ENCODE assay signal across 22 mouse cellular contexts in genomic region chr8:111030045-111030444, GRCm38 (mm10). TPM values are rescaled to one million over a fixed set of nuclear protein-coding genes. Genes with fewer than 3 reads are reported as not detected.
DNase-seq lines count a peak whose midpoint lies in the region; ATAC-seq and TF ChIP-seq lines count a peak whose summit lies in the region.
"Had no signal": no experiment of that assay in that cellular context is flagged by ENCODE, and none has a peak within 500 bp of the region (broad histone marks: within the 10 kb centered on the region; RNA-seq: fewer than 3 reads in every experiment).

No protein-coding gene starts in this region.

- peak; percentile 38 for DNase-seq in CH12.LX (ENCODE audit: extremely low read depth)
- DNase-seq in embryo, embryonic 9.5 days (ENCODE audit: extremely low spot score), result no peak
- DNase-seq in layer of hippocampus, adult 9-11 months, result no peak
- DNase-seq: cerebellum, adult 11 months; gastrocnemius, postnatal 36 days; lung, postnatal 10 days; right cerebral cortex, postnatal 14 days; thymus, postnatal 25 days had no signal

- in situ Hi-C loops in CH12.LX (cut with MboI; ENCODE audit: low pct_ligation_motif_present, low pct_unique_long_range_greater_than_20kb, low sequenced_read_pairs), result no loop called here

- 74% methylated on average over 6 of the region's 6 CpGs for WGBS in macrophage (ENCODE audit: missing documents)
- 78% methylated on average over 6 of the region's 6 CpGs for WGBS in heart, embryonic 12.5 days

- no peak for TF ChIP-seq POLR2A in CH12.LX (IDR thresholded peaks at IDR 0.05; ENCODE audit: low read depth, low read length)
- TF ChIP-seq POLR2A in bone marrow macrophage, adult 2 months (IDR thresholded peaks at IDR 0.05; ENCODE audit: borderline replicate concordance, low read depth, low read length), result no peak

- ATAC-seq in erythroblast, adult 5-6 weeks (replicated peaks; ENCODE audit: low FRiP score, poor library complexity, severe bottlenecking), result no peak
- no peak for ATAC-seq in heart, embryonic 12.5 days (ENCODE audit: insufficient number of reproducible peaks, low FRiP score)

- H3K27ac ChIP-seq in CH12.LX (ENCODE audit: insufficient read depth, low read depth) (no peak overlapping the region), macrophage (no peak overlapping the region)
- H3K27ac ChIP-seq in bone marrow macrophage, adult 2 months (ENCODE audit: insufficient read depth, low read depth, low read length), result no peak overlapping the region
- H3K27ac ChIP-seq in heart, embryonic 12.5 days (ENCODE audit: poor library complexity, severe bottlenecking), result no peak overlapping the region
- H3K27ac ChIP-seq: embryonic facial prominence, embryonic 12.5 days; forebrain, embryonic 10.5 days; heart, embryonic 10.5 days; hindbrain, embryonic 15.5 days; kidney, embryonic 15.5 days; midbrain, embryonic 10.5 days had no signal

- peak overlapping the region; percentile 87 for H3K9ac ChIP-seq in CH12.LX (ENCODE audit: insufficient read depth, low read depth)
- no peak overlapping the region for H3K9ac ChIP-seq in heart, embryonic 12.5 days
- H3K9ac ChIP-seq: embryonic facial prominence, embryonic 12.5 days; hindbrain, embryonic 15.5 days; kidney, embryonic 15.5 days had no signal

- TF ChIP-seq RAD21 in CH12.LX (IDR thresholded peaks at IDR 0.05; ENCODE audit: low read depth, low read length), result no peak

- H3K4me1 ChIP-seq in erythroblast, embryonic 14.5 days (ENCODE audit: control insufficient read depth), result peaks cover 44% of the 10 kb centered on the region
- H3K4me1 ChIP-seq in CH12.LX (ENCODE audit: control insufficient read depth in 1 of 2, insufficient read depth in 2 of 2), result peaks cover 0 to 22% of the 10 kb centered on the region in 2 experiments; a peak in 3 of 4 replicates
- H3K4me1 ChIP-seq in bone marrow macrophage, adult 2 months (ENCODE audit: control insufficient read depth, insufficient read depth, low read length), result peaks cover 9% of the 10 kb centered on the region
- H3K4me1 ChIP-seq in heart, embryonic 12.5 days (replicated peaks), result peaks cover 10% of the 10 kb centered on the region

- H3K4me2 ChIP-seq in CH12.LX (ENCODE audit: insufficient read depth, low read depth, poor library complexity, severe bottlenecking), result peak overlapping the region; percentile 72
- no peak overlapping the region for H3K4me2 ChIP-seq in heart, embryonic 12.5 days
- H3K4me2 ChIP-seq: embryonic facial prominence, embryonic 12.5 days; hindbrain, embryonic 15.5 days; kidney, embryonic 15.5 days had no signal

- H3K4me3 ChIP-seq in erythroblast, embryonic 14.5 days (replicated peaks), result peak overlapping the region; percentile 51
- H3K4me3 ChIP-seq in CH12.LX (replicated peaks in 1 of 3; ENCODE audit: low read depth in 2 of 3, low read length in 2 of 3, poor library complexity in 1 of 3) (peak overlapping the region; percentile 56 to 66 (median 64)), macrophage (ENCODE audit: inconsistent target) (peak overlapping the region; percentile 21)
- peak overlapping the region; percentile 54 for H3K4me3 ChIP-seq in bone marrow macrophage, adult 2 months (ENCODE audit: insufficient read depth, low read length)
- H3K4me3 ChIP-seq in heart, embryonic 12.5 days, result no peak overlapping the region
- H3K4me3 ChIP-seq: embryonic facial prominence, embryonic 12.5 days; forebrain, embryonic 10.5 days; heart, embryonic 10.5 days; hindbrain, embryonic 15.5 days; kidney, embryonic 15.5 days; midbrain, embryonic 10.5 days had no signal

- peaks cover 7% of the 10 kb centered on the region for H3K36me3 ChIP-seq in erythroblast, embryonic 14.5 days (ENCODE audit: control insufficient read depth)
- H3K36me3 ChIP-seq in CH12.LX (replicated peaks in 1 of 2; ENCODE audit: control insufficient read depth in 1 of 2, insufficient read depth in 1 of 2, low read length in 1 of 2) (peaks cover 0 to 8% of the 10 kb centered on the region in 2 experiments), macrophage (ENCODE audit: inconsistent target) (no peaks in the 10 kb centered on the region)
- no peaks in the 10 kb centered on the region for H3K36me3 ChIP-seq in heart, embryonic 12.5 days
- H3K36me3 ChIP-seq: embryonic facial prominence, embryonic 12.5 days; forebrain, embryonic 10.5 days; heart, embryonic 10.5 days; hindbrain, embryonic 15.5 days; kidney, embryonic 15.5 days; midbrain, embryonic 10.5 days had no signal

- dilution Hi-C loops in CH12.LX (cut with MboI; ENCODE audit: extremely low pct_ligation_motif_present, extremely low pct_unique_long_range_greater_than_20kb, low sequenced_read_pairs), result no loop called here

- no peak for TF ChIP-seq CTCF in CH12.LX (conservative IDR thresholded peaks at IDR 0.05 in 1 of 2, IDR thresholded peaks at IDR 0.05 in 1 of 2; ENCODE audit: low read depth in 2 of 2, low read length in 2 of 2)
- TF ChIP-seq CTCF in bone marrow macrophage, adult 2 months (IDR thresholded peaks at IDR 0.05; ENCODE audit: low read depth, low read length), result no peak

- H3K27me3 ChIP-seq in erythroblast, embryonic 14.5 days (ENCODE audit: control insufficient read depth), result peaks cover 3% of the 10 kb centered on the region
- H3K27me3 ChIP-seq in CH12.LX (replicated peaks), result no peaks in the 10 kb centered on the region
- peaks cover 10% of the 10 kb centered on the region for H3K27me3 ChIP-seq in heart, embryonic 12.5 days (replicated peaks)
- H3K27me3 ChIP-seq: embryonic facial prominence, embryonic 12.5 days had no signal

- no peaks in the 10 kb centered on the region; the same call in 1 of the 2 replicates for H3K9me3 ChIP-seq in erythroblast, embryonic 14.5 days (ENCODE audit: control insufficient read depth, low read length)
- no peaks in the 10 kb centered on the region for H3K9me3 ChIP-seq in CH12.LX (replicated peaks; ENCODE audit: low read length)
- no peaks in the 10 kb centered on the region for H3K9me3 ChIP-seq in heart, embryonic 12.5 days (replicated peaks)
- H3K9me3 ChIP-seq: embryonic facial prominence, embryonic 12.5 days; forebrain, embryonic 10.5 days; heart, embryonic 10.5 days; hindbrain, embryonic 15.5 days; kidney, embryonic 15.5 days; midbrain, embryonic 10.5 days had no signal

- H3K79me2 ChIP-seq in CH12.LX (replicated peaks; ENCODE audit: control insufficient read depth, extremely low read depth, insufficient read depth, poor library complexity, severe bottlenecking), result peaks cover 15% of the 10 kb centered on the region
- H3K79me2 ChIP-seq in macrophage (ENCODE audit: inconsistent target), result peaks cover 26% of the 10 kb centered on the region

- no peak for TF ChIP-seq EP300 in CH12.LX (IDR thresholded peaks at IDR 0.05; ENCODE audit: low read length)

RNA-seq across cellular contexts. Expression of gene Ddx19b, which starts 1.5 kb away (rescaled TPM):
- polyA plus RNA-seq in erythroblast, embryonic 14.5 days (2012), result 0.09 and 0.20 TPM in 2 replicates
- 0.77 and 1.3 TPM in 2 replicates for total RNA-seq in erythroblast, adult 5-6 weeks (2015; ENCODE audit: low replicate concordance)
- 2.5 and 3.2 TPM in 2 replicates for total RNA-seq in erythroblast, adult 5-6 weeks (2017; ENCODE audit: low replicate concordance)
- total RNA-seq in CH12.LX (2012; rRNA removed) (12.6 and 13.0 TPM in 2 replicates), CH12.LX (2014; rRNA removed) (14.4 and 14.9 TPM in 2 replicates)
- polyA plus RNA-seq in CH12.LX (2012; ENCODE audit: insufficient read length, low read depth) (13.5 and 14.1 TPM in 2 replicates), macrophage (2018) (4.9 to 7.6 TPM (median 6.2 TPM) in 3 replicates)
- polyA plus RNA-seq in bone marrow macrophage, adult 2 months (2012; ENCODE audit: insufficient read depth, insufficient read length, missing spikeins), result 5.5 and 6.4 TPM in 2 replicates
- total RNA-seq in macrophage (2018; cell fraction: chromatin; rRNA removed), result 10 to 100 TPM in 25 of 26 experiments, 1 to 10 TPM in 1; 9.9 to 43.4 (median 21.4) TPM
- 1 to 10 TPM; 5.9 to 9.5 (median 7.7) TPM for total RNA-seq in macrophage (2018; cell fraction: cytosol; rRNA removed)
- 10 to 100 TPM in 22 of 26 experiments, 1 to 10 TPM in 4; 6.2 to 26.4 (median 13.7) TPM for total RNA-seq in macrophage (2018; cell fraction: nucleus; rRNA removed)
- polyA plus RNA-seq in heart, embryonic 12.5 days (2016; fragmentation: Nextera tagmentation; extraction: Ambion mirVana), result 5.4 and 5.7 TPM in 2 replicates

RNA-seq across cellular contexts. Expression of gene Aars, which starts 2.9 kb away (rescaled TPM):
- polyA plus RNA-seq in erythroblast, embryonic 14.5 days (2012), result 4.3 and 8.5 TPM in 2 replicates
- total RNA-seq in erythroblast, adult 5-6 weeks (2015; ENCODE audit: low replicate concordance), result 12.3 and 23.1 TPM in 2 replicates
- 35.3 and 49.5 TPM in 2 replicates for total RNA-seq in erythroblast, adult 5-6 weeks (2017; ENCODE audit: low replicate concordance)
- 125 and 130 TPM in 2 replicates for total RNA-seq in CH12.LX (2012; rRNA removed)
- 72.6 and 81.9 TPM in 2 replicates for total RNA-seq in CH12.LX (2014; rRNA removed)
- 142 and 171 TPM in 2 replicates for polyA plus RNA-seq in CH12.LX (2012; ENCODE audit: insufficient read length, low read depth)
- polyA plus RNA-seq in bone marrow macrophage, adult 2 months (2012; ENCODE audit: insufficient read depth, insufficient read length, missing spikeins), result 20.8 and 27.2 TPM in 2 replicates
- total RNA-seq in macrophage (2018; cell fraction: chromatin; rRNA removed), result 100 to 1,000 TPM in 9 of 26 experiments, 10 to 100 TPM in 17; 16.2 to 132 (median 58.6) TPM
- total RNA-seq in macrophage (2018; cell fraction: cytosol; rRNA removed), result 100 to 1,000 TPM in 10 of 26 experiments, 10 to 100 TPM in 16; 28.2 to 129 (median 68.6) TPM
- total RNA-seq in macrophage (2018; cell fraction: nucleus; rRNA removed), result 100 to 1,000 TPM in 12 of 26 experiments, 10 to 100 TPM in 14; 21.4 to 164 (median 69.5) TPM
- polyA plus RNA-seq in macrophage (2018), result 31.7 to 55.1 TPM (median 47.7 TPM) in 3 replicates
- polyA plus RNA-seq in heart, embryonic 12.5 days (2016; fragmentation: Nextera tagmentation; extraction: Ambion mirVana), result 49.3 and 52.3 TPM in 2 replicates

RNA-seq across cellular contexts. Expression of gene Exosc6, which starts 26.1 kb away (rescaled TPM):
- polyA plus RNA-seq in erythroblast, embryonic 14.5 days (2012), result 4.8 and 5.0 TPM in 2 replicates
- 6.5 and 7.3 TPM in 2 replicates for total RNA-seq in erythroblast, adult 5-6 weeks (2015; ENCODE audit: low replicate concordance)
- total RNA-seq in erythroblast, adult 5-6 weeks (2017; ENCODE audit: low replicate concordance), result not detected in 2 replicates
- total RNA-seq in CH12.LX (2012; rRNA removed) (3.9 and 23.5 TPM in 2 replicates), CH12.LX (2014; rRNA removed) (20.3 and 24.3 TPM in 2 replicates)
- polyA plus RNA-seq in CH12.LX (2012; ENCODE audit: insufficient read length, low read depth) (3.2 and 3.9 TPM in 2 replicates), macrophage (2018) (0.31 TPM in 1 of 3 replicates, not detected in the others)
- polyA plus RNA-seq in bone marrow macrophage, adult 2 months (2012; ENCODE audit: insufficient read depth, insufficient read length, missing spikeins), result not detected in 2 replicates
- total RNA-seq in macrophage (2018; cell fraction: chromatin; rRNA removed), result not detected
- total RNA-seq in macrophage (2018; cell fraction: cytosol; rRNA removed), result not detected
- total RNA-seq in macrophage (2018; cell fraction: nucleus; rRNA removed), result not detected
- 10.9 and 11.6 TPM in 2 replicates for polyA plus RNA-seq in heart, embryonic 12.5 days (2016; fragmentation: Nextera tagmentation; extraction: Ambion mirVana)
- total RNA-seq: gastrocnemius, postnatal 36 days; heart, postnatal 25 days; layer of hippocampus, adult 18-20 months; left cerebral cortex, postnatal 10 days had no signal
- polyA plus RNA-seq: hindbrain, embryonic 15.5 days had no signal

RNA-seq across cellular contexts. Expression of gene Ddx19a, which starts 32.4 kb away (rescaled TPM):
- polyA plus RNA-seq in erythroblast, embryonic 14.5 days (2012), result 4.4 and 5.7 TPM in 2 replicates
- total RNA-seq in erythroblast, adult 5-6 weeks (2015; ENCODE audit: low replicate concordance), result 13.1 and 31.6 TPM in 2 replicates
- total RNA-seq in erythroblast, adult 5-6 weeks (2017; ENCODE audit: low replicate concordance), result 9.5 and 13.1 TPM in 2 replicates
- total RNA-seq in CH12.LX (2012; rRNA removed) (28.8 and 36.4 TPM in 2 replicates), CH12.LX (2014; rRNA removed) (19.0 and 23.1 TPM in 2 replicates)
- polyA plus RNA-seq in CH12.LX (2012; ENCODE audit: insufficient read length, low read depth) (96.5 and 107 TPM in 2 replicates), macrophage (2018) (29.5 to 44.2 TPM (median 44.0 TPM) in 3 replicates)
- polyA plus RNA-seq in bone marrow macrophage, adult 2 months (2012; ENCODE audit: insufficient read depth, insufficient read length, missing spikeins), result 32.5 and 36.1 TPM in 2 replicates
- 10 to 100 TPM in 19 of 26 experiments, 1 to 10 TPM in 7; 3.3 to 26.7 (median 15.7) TPM for total RNA-seq in macrophage (2018; cell fraction: chromatin; rRNA removed)
- total RNA-seq in macrophage (2018; cell fraction: cytosol; rRNA removed), result 10 to 100 TPM; 26.9 to 38.5 (median 31.9) TPM
- 10 to 100 TPM in 23 of 26 experiments, 1 to 10 TPM in 3; 7.4 to 28.1 (median 13.8) TPM for total RNA-seq in macrophage (2018; cell fraction: nucleus; rRNA removed)
- polyA plus RNA-seq in heart, embryonic 12.5 days (2016; fragmentation: Nextera tagmentation; extraction: Ambion mirVana), result 14.9 and 16.3 TPM in 2 replicates
